Mouse (Mus musculus) testis, adult 2 months (tissue): Measurements from ENCODE around the gene Cnot10. TPM values are rescaled to one million over a fixed set of nuclear protein-coding genes. Genes with fewer than 3 reads are reported as not detected.

Experiments
- H3K27ac ChIP-seq: fragments of 200-500 bp; 2 replicates; pipeline ENCODE4 v1.5.1; 2012; ENCODE audit warnings: low read depth, low read length; ENCODE audit not compliant: control insufficient read depth, insufficient read depth
- H3K27me3 ChIP-seq: fragments of 200-500 bp; 2 replicates; pipeline ENCODE4 v1.6.1; 2012; ENCODE audit warnings: mild to moderate bottlenecking, low read length, moderate library complexity; ENCODE audit not compliant: control insufficient read depth, insufficient read depth
- H3K36me3 ChIP-seq: fragments of 200-500 bp; 2 replicates; pipeline ENCODE4 v1.6.1; 2012; ENCODE audit warnings: mild to moderate bottlenecking, low read length; ENCODE audit not compliant: control insufficient read depth, insufficient read depth
- H3K4me1 ChIP-seq: fragments of 200-500 bp; 2 replicates; pipeline ENCODE4 v1.6.1; 2012; ENCODE audit warnings: low read length; ENCODE audit not compliant: control insufficient read depth, insufficient read depth
- H3K4me3 ChIP-seq: fragments of 200-500 bp; 2 replicates; pipeline ENCODE4 v1.5.1; 2012; ENCODE audit warnings: low read depth, mild to moderate bottlenecking, low read length, moderate library complexity, mixed read lengths; ENCODE audit not compliant: control insufficient read depth
- CTCF ChIP-seq: fragments of 200-500 bp; IDR thresholded peaks from 2 replicates; pipeline ENCODE4 v1.5.1; 2012; ENCODE audit warnings: low read depth, mild to moderate bottlenecking, inconsistent platforms, low read length, moderate library complexity; ENCODE audit not compliant: control insufficient read depth, insufficient read depth, insufficient replicate concordance
- POLR2A ChIP-seq: fragments of 200-500 bp; IDR thresholded peaks from 2 replicates; pipeline ENCODE4 v1.6.1; 2012; ENCODE audit warnings: low read depth, mild to moderate bottlenecking, inconsistent platforms, low read length, moderate library complexity; ENCODE audit not compliant: control insufficient read depth
- polyA plus RNA-seq: library from polyadenylated mRNA; depleted of rRNA; stranded (reverse); fragments of >200 nt; gene quantifications from 2 replicates; pipeline ENCODE4 v1.2.3, GENCODE M21; 2012

Gene Cnot10
- polyA plus RNA-seq, 1 experiment = 40.1 TPM

DNA sequence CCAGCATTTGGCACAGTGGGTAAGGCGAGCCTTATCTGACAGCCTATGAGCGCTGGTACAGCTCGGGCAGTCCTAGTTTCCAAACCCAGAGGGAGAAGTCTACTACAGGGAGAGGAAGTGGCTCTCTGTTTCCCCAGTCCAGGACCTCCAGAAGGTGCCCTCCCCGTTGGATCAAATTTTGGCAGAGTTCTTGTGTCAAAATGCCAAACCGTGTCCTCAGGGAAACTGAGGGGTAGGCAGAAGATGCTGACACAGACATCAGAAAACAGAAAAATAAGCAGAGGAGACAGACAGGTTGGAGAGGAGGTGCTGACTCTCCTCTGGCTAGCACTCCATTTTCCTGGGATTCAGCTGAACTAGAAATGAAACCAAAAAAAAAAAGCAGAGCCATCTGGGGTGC, 40.0 kb upstream of the Cnot10 start:
- H3K27ac ChIP-seq = no peak overlapping the region
- no peaks in the 10 kb centered on the region for H3K36me3 ChIP-seq
- no peaks in the 10 kb centered on the region for H3K27me3 ChIP-seq
- no peak overlapping the region for H3K4me3 ChIP-seq
- H3K4me1 ChIP-seq = no peaks in the 10 kb centered on the region
- TF ChIP-seq POLR2A (no peak), CTCF (no peak)

GRCm38 (mm10) chr9:114678576-114678975, 38.6 kb upstream of the Cnot10 start:
- Histone ChIP-seq H3K27me3 (no peaks in the 10 kb centered on the region), H3K36me3 (no peaks in the 10 kb centered on the region), H3K4me3 (no peak overlapping the region), H3K27ac (no peak overlapping the region), H3K4me1 (no peaks in the 10 kb centered on the region)
- TF ChIP-seq POLR2A = no peak
- no peak for TF ChIP-seq CTCF

DNA sequence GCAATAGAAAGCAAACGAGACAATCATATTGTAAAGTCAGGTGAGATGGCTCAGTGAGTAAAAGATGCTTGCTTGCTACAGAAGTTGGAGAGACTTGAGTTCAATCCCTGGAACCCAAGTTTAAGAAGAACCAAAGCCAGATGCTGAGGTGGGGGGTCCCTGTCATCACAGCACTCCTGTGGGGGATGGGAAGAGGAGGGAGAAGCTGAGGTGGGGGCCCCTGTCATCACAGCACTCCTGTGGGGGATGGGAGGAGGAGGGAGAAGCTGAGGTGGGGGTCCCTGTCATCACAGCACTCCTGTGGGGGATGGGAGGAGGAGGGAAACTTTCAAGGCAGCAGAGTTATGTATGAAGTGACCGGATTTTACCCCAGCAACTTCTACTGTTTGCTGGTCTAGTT, 33.6 kb upstream of the Cnot10 start:
- no peak overlapping the region for H3K4me3 ChIP-seq
- H3K36me3 ChIP-seq = no peaks in the 10 kb centered on the region
- TF ChIP-seq CTCF (no peak), POLR2A (no peak)
- peaks cover 5% of the 10 kb centered on the region for H3K4me1 ChIP-seq
- H3K27me3 ChIP-seq = no peaks in the 10 kb centered on the region
- no peak overlapping the region for H3K27ac ChIP-seq

- no peak overlapping the region for H3K27ac ChIP-seq
- TF ChIP-seq CTCF (no peak), POLR2A (no peak)
Measured at GRCm38 (mm10) chr9:114672703-114673561, 32.9 kb upstream of the Cnot10 start.

DNA sequence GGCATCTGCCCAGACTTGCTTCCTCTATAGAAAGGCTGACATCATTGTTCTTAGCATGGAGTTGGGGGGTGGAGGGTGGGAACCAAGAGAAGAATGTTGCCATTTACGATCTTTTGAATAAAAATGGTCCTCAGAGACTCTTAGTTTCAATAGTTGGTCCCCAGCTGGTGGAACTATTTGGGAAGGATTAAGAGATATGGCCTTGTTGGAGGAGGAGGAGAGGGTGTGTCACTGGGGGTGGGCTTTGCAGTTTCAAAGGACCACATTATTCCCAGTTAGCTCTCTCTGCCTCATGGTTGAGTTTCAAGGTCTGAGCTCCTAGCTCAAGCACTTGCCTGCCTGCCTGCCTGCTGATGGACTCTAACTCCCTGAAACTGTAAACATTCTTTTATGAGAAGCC, 32.0 kb upstream of the Cnot10 start:
- TF ChIP-seq CTCF (no peak), POLR2A (no peak)

More at GRCm38 (mm10) chr9:114672703-114673561, 32.9 kb upstream of the Cnot10 start:
- no peaks in the 10 kb centered on the region for H3K27me3 ChIP-seq
- H3K4me3 ChIP-seq = peak overlapping the region; percentile 51
- no peaks in the 10 kb centered on the region for H3K36me3 ChIP-seq
- peaks cover 5% of the 10 kb centered on the region for H3K4me1 ChIP-seq

DNA sequence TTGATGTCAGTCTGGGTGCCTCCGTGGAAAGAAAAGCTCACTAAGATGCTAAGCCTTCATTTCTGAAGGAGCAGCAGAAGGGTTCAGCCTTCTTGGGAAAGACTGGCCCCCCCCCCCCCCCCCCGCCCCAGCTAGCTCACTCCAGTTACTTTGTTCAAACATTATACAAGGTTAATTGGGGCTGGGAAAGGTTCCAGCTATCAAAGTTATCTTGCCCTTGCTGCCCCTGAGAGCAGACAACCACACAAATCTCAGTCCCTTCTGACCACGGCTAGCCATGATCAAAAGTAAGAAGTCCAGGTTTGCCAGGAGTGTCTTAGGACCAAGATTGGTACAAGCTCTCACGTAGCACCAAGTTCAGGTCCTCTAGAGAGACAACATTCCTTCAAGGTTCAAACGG, 29.0 kb upstream of the Cnot10 start:
- no peaks in the 10 kb centered on the region for H3K27me3 ChIP-seq
- H3K4me3 ChIP-seq = no peak overlapping the region; the same call in 1 of the 2 replicates
- H3K27ac ChIP-seq = no peak overlapping the region
- no peak for TF ChIP-seq CTCF
- TF ChIP-seq POLR2A = no peak
- H3K36me3 ChIP-seq = no peaks in the 10 kb centered on the region
- H3K4me1 ChIP-seq = peaks cover 8% of the 10 kb centered on the region

More for the DNA sequence above, 32.0 kb upstream of the Cnot10 start:
- no peaks in the 10 kb centered on the region for H3K36me3 ChIP-seq
- no peak overlapping the region for H3K4me3 ChIP-seq
- no peak overlapping the region for H3K27ac ChIP-seq
- peaks cover 5% of the 10 kb centered on the region for H3K4me1 ChIP-seq
- H3K27me3 ChIP-seq = no peaks in the 10 kb centered on the region

GRCm38 (mm10) chr9:114668047-114668446, 28.1 kb upstream of the Cnot10 start:
- H3K4me1 ChIP-seq = peaks cover 9% of the 10 kb centered on the region
- TF ChIP-seq POLR2A = no peak
- TF ChIP-seq CTCF = no peak
- H3K27ac ChIP-seq = no peak overlapping the region
- no peaks in the 10 kb centered on the region for H3K27me3 ChIP-seq
- H3K4me3 ChIP-seq = peak overlapping the region; percentile 37
- H3K36me3 ChIP-seq = no peaks in the 10 kb centered on the region
